Mouse (Mus musculus): Measurements from ENCODE around the gene Zfp286. TPM values are rescaled to one million over a fixed set of nuclear protein-coding genes. Genes with fewer than 3 reads are reported as not detected.
A peak's percentile ranks its signal among the peaks of the same experiment; 100 is the strongest.

Zfp286 gene
- total RNA-seq (2021) = 3.1 and 3.4 TPM in 2 replicates
- long read RNA-seq, experiment 1, partial matches to known transcripts = 0 of 6 reads
- long read RNA-seq, experiment 1, other reads (novel, unspliced or antisense) = 3 of 6 reads
- long read RNA-seq, experiment 2 = 0 reads

DNA sequence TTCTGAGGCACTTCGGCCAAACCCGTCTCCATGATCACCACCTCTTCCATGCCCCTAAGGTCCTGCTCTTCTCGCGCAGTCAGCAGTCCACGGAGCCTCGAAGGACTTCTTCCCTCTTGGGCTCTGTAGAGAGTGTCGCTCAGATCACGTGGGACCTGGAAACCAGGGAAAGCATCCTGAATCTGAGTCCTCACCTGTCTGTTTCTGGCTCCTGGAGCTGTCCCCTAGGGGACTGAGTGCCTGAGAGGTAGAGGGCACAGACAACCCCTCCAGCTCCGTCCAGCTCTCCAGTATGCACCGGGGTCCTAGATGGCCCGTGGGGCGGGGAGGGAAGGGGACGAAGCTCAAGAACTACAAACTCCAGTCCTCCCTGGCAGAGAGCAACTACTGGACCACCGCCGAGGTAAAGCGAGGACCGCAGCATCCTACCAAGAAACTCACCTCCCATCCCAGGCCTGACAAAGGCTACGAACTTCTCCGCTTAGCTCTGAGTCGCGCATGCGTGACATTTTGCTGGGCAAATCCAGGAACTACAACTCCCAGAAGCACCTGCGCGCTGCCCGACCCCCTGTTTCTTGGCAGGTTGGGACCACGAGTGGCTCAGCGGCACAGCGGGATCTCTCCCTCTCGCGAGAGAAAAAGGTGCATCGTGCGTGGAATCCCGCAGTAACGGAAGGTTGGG is at the start of gene Zfp286:
Zfp286 (minus strand) TSS at position 528 of the 682 bp plus-strand sequence.
- peak; percentile 88 for DNase-seq

DNA sequence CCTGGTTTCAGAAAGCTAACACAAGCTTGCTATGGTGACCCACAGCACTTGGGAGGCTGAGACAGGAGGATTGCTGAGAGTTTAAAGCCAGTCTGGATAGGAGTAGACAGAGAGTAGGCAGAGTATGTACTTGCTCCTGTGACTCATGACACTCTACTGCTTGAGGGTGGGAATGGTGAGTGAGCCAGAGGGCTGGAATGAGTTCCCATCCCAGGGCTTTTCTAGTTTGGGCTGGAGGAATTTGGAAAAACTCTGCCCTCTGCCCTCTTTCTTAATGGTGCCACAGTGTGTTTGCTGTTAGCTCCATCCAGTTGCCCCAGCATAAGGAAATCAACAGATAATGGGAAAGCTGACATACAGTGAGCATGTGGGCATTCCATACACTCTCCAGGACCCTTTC is 42.6 kb upstream of the Zfp286 start:
- no peak for DNase-seq

DNA sequence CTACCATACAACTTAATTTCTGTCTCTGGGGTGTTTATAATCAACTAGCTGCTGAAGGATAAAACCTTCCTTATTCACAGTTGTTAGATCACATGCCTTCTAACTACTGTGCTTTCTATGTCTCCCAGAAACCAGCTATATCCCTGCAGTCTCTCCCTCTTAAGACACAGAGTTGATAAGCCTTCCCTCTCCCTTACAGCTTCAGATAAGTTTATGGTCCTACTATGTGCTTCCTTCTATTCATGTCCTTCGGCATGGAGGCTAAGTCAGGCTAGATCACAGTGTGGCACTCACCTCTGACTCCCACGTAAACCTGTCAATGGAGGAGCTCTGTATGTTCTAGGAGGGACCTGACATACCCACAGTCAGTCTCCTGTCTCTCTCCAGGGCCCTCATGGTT is 41.1 kb upstream of the Zfp286 start:
- DNase-seq = no peak

DNA sequence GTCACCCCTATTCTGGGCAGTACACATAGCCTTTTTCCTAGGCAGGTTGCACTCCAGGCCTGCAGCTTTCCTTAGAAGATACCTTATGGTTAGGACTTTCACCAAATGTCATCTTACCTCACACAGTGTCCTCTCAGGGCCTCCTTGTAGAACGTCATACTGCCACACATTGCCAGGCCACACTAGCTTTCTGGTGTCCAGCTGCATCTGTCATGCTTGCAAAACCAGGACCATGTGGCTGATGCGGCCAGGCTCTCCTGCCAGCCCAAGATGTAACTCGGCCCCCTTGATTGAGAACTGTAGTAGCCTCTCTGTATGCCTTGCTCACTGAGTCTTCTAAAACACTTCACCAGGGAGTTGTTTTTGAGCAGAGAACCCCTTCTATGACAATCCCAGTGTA is 38.6 kb upstream of the Zfp286 start:
- DNase-seq = no peak

DNA sequence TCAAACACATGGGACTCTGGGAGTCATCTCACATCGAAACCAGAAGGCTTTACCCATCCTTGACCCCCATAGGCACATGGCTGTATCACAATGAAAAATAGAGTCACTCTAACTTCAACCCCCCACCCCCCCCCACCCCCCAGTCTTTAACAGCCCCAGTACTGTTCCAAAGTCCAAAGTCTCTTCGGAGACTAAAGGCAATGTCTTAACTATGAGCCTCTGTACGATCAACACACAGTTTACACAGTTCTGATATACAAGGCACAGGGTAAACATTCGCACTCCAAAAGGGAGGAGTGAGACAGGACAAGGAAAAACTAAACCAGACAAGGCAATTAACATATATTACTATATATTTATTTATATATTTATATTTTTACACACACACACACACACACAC is 37.9 kb upstream of the Zfp286 start:
- no peak for DNase-seq

DNA sequence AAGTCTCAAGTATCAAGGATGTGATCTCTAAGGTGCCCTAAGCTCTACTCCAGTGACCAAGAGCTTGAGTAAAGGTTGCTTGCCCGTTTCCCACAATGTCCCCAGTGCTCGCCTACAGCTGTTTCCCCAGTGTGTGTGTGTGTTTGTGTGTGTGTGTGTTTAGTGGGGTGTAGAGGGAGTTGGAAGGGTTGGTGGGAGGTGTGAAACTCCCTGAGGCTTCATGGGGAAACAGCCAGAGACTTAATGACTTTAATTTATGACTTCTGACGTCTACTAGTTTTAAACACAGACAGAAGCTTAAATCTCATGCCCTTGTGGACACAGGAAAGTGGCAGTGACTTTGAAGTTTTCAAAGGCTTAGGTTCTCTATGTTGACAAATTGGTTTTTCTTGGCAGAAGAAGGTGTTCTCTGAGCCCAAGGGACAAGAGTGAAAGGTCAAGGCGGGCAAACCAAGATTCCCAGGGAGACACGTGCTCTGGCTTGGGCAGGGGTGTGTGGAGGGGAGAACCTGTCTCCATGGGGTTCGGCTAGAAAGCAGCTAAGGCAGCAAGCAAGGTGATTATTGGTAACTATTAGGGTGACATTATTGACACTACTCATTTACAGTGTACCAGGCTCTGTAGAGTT is 37.0 kb upstream of the Zfp286 start:
- DNase-seq = peak; percentile 76

DNA sequence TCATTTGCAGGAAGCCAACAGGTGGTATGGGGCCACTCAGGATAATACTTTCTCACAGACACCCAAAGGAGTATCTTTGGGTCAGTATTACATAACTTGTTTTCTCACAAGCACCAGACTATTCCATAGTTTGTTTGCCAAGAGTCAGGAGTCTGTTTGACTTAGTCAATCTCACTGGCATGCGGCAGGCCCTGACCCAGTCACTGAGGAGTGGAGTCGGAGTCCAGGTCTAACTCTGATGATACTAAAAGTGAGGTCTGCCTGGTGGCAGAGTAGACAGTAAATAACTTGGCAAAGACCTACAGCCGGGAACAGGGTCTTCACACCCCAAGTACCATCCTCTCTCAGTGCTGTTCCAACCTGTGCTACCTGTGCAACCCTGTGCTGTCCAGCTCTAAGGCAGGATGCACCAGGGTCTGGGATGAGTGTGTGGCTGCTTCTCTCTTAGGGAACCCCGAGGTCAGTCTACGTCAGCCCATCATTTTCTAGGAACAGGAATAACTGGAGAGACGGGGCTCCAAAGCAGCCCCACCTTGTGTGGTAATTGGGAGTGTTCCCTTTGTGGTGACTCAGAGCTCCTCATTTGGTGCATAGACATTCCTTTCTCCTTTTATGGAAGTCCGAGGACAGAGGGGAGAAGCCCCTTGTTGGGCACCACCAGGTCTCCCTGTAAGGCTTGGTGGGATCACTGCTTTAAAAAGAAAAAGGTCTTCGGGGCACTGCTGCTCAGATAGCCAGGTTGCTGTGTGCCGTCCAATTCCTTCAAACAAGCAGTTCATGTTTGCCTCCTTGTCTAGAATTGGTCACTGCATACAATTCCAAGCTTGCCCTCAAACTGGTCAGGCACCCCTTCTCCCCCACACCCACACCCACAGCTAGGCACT is 36.2 kb upstream of the Zfp286 start:
- peak; percentile 26 for DNase-seq

DNA sequence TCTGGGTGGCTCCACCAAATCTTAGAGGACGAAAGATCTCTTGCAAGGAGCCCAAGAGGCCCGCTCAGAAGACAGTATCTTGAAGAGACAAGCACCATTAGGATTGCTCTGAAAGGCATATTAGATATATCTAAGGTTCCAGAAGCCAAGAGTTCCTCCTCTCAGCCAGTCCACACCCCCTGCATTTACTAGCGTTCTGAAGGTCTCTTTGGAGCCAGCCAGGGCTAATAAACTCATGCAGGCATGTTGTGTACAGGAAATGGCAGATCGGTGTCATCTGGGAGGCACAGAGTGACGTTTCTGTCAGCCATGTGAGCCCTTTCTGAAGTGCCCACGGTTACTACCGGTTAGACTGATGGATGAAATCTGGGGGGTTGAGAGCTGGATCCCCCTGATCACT is 34.9 kb upstream of the Zfp286 start:
- no peak for DNase-seq

DNA sequence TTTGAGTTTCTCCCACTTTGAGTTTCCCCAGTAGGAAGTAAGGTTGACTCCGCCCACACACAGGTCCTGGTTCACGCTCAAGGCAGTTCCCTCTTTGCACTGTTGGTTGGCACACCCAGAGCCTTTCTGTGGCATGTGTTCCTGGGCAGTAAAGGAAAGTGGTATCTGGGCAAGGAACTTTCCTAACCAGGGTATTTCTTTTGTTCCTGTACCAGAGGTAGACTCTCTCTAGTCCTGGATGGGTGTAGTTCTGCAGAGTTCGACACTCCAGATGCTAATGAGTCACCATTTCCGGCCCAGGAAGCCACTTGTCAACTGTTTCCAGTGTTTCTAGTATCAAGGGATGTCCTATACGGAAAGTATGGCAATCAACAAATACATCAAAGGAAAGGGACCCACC is 32.6 kb upstream of the Zfp286 start:
- DNase-seq = peak; percentile 30

DNA sequence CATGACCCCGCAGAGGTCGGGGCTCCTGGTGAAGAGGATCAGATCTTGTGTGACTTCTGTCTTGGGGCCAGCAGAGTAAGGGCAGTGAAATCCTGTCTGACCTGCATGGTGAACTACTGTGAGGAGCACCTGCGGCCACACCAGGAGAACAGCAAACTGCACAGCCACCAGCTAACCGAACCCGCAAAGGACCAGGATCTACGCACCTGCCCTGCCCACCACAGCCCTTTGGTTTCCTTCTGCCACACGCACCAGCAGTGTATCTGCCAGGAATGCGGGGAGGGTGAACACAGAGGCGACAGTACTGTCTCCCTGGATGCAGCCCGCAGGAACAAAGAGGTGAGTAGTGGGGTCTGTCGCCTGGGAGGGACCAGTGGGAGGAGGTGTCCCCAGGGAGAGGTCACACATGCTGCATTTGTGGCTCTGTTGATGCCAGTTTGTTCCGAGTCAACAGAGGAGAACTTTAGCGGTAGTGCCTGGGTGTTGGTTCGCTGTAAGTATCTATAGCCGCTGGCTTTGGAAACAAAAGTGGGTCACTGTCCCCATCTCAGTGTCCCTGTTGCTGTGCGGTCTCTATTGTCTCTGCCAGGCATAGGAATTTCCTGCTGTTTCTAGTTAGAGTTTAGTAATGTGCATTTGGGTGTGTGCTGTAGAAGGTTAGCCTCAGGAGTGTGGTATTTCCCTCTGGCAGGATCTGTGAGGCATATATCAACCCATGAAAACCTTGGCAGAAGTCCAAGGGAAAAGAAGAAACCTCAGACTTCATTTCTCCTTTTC is 31.6 kb upstream of the Zfp286 start:
- peak; percentile 39 for DNase-seq

DNA sequence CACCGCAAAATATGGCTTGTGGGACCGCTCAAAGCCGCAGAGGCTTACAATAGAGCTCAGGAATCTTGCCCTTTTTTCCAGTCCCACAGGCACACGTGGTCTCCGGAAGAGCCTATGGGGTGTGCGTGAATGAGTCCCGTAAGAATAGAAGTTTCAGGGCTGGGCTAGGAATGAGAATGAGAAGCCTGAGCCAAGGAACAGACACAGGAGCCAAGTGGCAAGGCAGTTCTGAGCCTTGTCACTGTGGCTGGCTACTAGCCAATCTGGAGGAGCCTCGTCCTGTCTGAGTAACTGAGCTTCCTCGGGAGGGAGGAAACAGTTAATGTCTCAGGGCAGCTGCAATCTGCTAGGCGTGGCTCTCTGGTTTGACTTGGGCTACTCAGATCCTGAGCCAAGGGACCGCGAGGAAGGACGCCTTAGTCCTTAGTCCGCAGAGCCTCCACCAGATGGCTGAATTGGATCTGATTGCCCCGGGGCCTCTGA is 30.8 kb upstream of the Zfp286 start, which contains the start of gene Trim16:
Trim16 (plus strand) TSS at position 173 of the 483 bp plus-strand sequence.
- peak; percentile 89 for DNase-seq

DNA sequence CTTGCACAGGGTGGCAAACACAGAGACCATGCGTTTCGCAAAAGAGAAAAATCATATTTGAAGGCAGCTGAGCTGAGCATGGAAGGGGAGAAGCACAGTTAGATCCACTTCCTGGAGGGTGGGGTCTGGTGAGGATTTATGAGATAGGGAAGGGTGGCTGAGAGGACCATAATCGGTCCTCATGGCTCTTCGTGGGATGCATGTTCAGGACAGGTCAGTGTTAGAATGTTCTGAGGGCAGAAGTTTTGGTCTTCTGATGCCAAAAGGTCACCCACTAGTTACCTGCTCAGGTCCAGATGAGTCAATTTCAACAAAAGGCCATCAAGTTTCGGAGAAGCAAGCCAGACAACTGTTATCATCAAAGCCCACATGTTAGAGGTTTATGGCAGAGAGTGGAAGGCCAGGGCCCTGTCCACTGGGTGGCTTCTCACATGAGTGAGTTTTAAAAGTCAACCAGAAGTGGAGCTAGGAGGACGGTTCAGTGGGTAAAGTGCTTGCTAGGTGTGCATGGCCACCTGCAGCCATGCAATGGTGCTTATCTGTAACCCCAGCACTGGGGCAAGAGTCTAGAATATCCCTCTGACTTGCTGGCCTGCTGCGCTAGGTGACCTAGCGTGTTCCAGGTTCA is 29.9 kb upstream of the Zfp286 start:
- no peak for DNase-seq

DNA sequence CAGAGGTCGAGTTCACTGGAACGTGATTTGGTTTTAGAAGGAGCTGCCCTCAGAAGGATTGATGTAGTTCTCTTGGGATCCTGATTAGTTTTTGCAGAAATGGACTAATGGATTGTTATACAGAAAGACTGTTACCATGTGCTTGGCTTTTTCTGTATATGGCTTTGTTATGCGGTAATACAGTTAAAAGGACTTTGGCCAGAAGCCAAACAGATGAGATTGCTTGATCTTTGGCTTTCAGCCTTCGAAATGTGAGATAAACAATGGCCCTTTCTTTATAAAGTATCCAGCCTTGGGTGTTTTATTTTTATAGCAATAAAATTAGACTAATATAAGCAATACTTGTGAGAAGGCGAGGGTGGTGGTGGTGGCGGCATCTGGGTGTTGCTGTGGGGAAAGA is 27.3 kb upstream of the Zfp286 start:
- DNase-seq = no peak

DNA sequence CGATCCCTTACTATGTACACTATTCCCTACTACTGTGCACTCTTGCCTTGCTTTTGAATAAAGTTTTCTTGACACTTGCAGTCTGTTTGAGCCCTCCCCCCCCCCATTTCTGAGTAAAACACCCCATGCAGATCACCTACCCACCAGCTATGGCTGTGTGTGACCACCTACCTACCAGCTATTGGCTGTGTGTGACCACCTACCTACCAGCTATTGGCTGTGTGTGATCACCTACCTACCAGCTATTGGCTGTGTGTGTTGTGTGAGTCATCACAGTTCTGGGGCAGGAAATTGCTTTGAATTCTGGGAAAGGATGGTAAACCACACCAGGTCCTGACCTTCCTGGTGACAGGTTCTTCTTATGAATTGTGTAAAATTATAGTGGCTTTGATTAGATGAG is 26.2 kb upstream of the Zfp286 start:
- no peak for DNase-seq

DNA sequence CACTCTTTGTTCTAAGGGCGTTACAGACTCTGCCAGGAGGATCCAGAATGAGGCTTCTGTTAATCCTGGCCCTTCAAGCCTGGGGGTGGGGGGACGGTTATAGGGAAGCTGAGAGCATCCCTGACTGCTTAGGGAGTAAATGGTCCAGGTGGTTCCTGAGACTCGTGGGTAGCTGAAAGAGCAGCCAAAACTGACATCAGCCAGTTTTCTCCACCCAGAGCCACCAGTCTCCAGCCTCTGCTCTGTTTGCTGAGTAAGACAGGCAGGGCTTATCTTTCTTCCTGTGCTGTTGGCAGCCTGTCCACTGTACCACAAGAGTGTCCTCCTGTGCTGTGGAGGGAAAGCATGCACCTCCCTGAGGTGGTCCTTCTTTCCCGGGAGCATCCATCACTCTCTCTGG is 25.4 kb upstream of the Zfp286 start:
- DNase-seq = no peak

DNA sequence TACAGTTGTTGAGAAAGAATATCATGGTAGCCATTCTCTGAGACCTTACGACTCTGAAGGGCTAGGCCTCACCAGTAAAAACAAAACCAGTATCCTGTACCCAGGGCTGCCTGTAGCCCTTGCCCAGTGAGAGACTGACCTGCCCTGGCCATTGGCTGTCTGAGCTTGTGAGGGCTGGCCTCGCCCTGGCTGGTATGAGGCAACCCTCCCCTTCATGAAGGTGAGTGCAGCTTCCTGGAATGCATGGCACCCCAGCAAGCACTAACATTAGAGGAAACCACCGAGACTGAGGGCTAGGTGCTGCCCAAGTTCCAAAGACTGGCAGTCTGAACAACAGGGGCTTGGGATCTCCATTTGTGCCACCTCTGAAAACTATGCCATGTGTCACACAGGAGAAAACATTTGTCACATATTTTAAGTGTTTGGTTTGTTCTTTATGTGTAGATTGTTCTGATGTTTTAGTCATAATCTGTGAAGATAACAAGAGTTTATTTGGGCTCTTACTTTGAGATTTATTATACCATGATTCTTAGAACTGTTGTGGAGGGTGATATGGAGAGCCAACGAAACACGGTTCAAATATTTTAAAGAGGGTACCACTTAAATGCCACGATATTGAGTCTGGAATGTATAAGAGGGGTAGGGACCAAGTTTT is 24.8 kb upstream of the Zfp286 start:
- DNase-seq = no peak

DNA sequence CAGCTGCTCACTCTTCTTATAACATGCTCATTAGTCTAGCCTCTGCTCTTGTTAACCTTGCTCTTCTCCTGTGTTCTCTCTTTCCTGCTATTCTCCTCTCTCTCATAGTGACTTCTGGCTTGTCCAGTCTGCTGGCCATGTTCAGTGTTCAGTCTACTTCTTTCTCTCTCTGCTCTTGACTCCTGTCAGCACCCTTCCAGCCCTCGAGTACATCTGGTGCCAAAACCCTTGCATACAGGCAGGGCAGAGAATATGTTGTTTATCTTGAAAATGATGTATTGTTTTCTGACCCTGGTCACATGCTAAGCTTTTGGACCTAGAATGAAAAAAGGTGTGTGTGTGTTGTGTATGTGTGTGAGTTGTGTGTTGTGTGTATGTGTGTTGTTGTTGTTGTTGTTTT is 24.2 kb upstream of the Zfp286 start:
- DNase-seq = no peak

DNA sequence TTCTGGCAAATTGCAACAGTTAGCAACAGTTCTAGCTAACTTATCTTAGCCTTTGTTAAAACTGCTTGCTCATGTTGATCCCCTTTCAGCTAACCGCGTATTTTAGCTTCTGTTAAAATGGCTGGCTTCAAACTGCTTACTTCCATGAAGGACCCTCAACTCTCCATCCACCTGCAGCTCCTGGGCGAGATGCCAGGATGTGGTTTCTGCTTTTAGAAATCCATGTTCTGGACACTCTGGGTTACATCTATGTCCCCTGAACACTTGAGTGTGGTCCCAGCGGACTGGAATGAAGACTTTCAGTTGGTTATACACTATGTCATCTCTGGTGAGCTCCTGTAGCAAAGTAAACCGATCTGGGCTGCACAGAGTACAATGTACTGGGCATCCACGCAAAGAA is 23.0 kb upstream of the Zfp286 start:
- no peak for DNase-seq

DNA sequence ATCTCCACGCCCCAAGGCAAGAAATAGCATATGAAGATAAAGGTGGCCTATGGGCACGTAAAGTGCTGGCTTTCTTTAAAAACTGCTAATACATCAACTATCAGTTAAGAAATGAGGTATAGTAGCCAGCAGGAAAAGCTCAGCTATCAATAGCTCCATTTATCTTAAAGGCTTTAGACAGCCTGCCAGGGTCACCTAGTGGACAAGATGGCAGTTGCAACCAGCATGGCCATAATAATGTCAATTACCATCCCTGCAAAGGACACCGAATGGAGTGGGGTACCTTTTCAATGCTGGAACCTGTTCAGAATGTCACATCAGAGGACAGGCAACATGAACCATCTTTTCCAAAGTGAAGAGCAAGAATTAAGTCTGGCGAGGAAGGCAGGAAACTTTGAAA is 19.9 kb upstream of the Zfp286 start:
- peak; percentile 28 for DNase-seq

DNA sequence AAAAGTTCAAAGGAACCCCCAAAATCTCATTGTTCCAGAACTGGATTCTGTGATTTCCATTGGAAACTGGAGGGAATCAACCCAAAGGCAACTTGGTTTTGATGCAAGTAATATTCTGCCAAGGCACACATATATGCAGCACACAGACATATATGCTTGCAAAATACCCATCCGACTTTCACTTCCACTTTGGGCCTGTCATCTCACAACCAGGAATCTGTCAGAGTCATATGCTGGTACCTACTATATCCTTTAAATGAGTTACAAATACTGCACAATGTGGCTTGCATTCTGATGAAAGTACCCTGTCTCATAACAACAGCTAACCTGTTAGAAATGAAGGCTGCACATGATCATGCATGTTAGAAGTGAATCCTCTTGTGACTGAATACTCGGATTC is 18.7 kb upstream of the Zfp286 start:
- DNase-seq = no peak

DNA sequence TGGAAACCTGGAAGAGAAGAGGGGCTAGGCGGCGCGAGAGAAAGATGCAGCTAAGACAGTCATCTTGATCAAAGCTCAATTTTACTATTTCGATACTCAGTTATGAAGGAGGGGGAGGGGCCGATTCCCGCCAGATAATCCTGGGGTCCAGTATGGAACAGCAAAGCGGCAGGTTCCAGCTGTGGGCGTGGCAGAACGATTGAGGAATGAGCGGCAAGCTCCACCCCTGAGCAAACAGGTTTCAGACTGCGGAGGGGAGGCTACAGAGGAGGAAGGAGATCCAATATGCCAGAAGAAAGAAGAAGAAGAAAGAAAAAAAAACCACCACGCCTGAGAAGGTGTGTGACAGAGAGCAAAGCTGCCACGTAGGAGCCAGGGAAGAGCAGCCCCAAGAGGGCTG is 14.9 kb upstream of the Zfp286 start:
- no peak for DNase-seq

All from adrenal gland, postnatal 14 days (tissue).